Mouse (Mus musculus): ENCODE data around the gene Rbbp5.

GRCm38 (mm10) chr1:132542762-132543306, 65.7 kb downstream of the Rbbp5 start, which contains the start of gene Cntn2:
- TF ChIP-seq POLR2A (IDR thresholded peaks at IDR 0.05; ENCODE audit: borderline replicate concordance, insufficient read depth, low read length) = peak; percentile 95
- TF ChIP-seq CTCF (IDR thresholded peaks at IDR 0.05; ENCODE audit: borderline replicate concordance, insufficient read depth, low read depth, low read length) = no peak
